Mouse (Mus musculus) adrenal gland, postnatal 10 days (tissue): ENCODE measurements around the gene Psmd14. TPM values are rescaled to one million over a fixed set of nuclear protein-coding genes. Genes with fewer than 3 reads are reported as not detected.

Experiments
- DNase-seq: peaks from one replicate; pipeline ENCODE4 v3.0.0; 2021; ENCODE audit warnings: mixed read lengths
- total RNA-seq, 2 experiments: library from RNA; stranded (reverse); gene quantifications; 2 replicates each; pipeline ENCODE4 v1.2.3; 2021

Gene Psmd14
- total RNA-seq, 2 experiments from 2014 or later = 87.6 to 95.0 TPM

- no peak for DNase-seq
These were observed 47.9 kb downstream of the Psmd14 start for GRCm38 (mm10) chr2:61759234-61759855.

GRCm38 (mm10) chr2:61760044-61760443 is 48.5 kb downstream of the Psmd14 start:
- no peak for DNase-seq

GRCm38 (mm10) chr2:61764470-61765105 is 53.1 kb downstream of the Psmd14 start:
- DNase-seq = no peak

GRCm38 (mm10) chr2:61765526-61765925 is 54.0 kb downstream of the Psmd14 start:
- no peak for DNase-seq

- DNase-seq = no peak
These were observed 69.3 kb downstream of the Psmd14 start for GRCm38 (mm10) chr2:61780794-61781193.

GRCm38 (mm10) chr2:61794960-61795359 is 83.5 kb downstream of the Psmd14 start:
- no peak for DNase-seq

GRCm38 (mm10) chr2:61798048-61798447 is 86.6 kb downstream of the Psmd14 start:
- DNase-seq = no peak

GRCm38 (mm10) chr2:61802656-61803251 is 91.3 kb downstream of the Psmd14 start, which contains the start of gene Tbr1:
Gene Tbr1, plus strand, starts transcription at chr2:61802930.
- DNase-seq = no peak

- no peak for DNase-seq
These were observed 92.2 kb downstream of the Psmd14 start for GRCm38 (mm10) chr2:61803443-61804367.

- DNase-seq = no peak
These were observed 92.9 kb downstream of the Psmd14 start for GRCm38 (mm10) chr2:61804382-61804840.

- no peak for DNase-seq
These were observed 93.5 kb downstream of the Psmd14 start for GRCm38 (mm10) chr2:61804841-61805540.

GRCm38 (mm10) chr2:61805541-61806345 is 94.2 kb downstream of the Psmd14 start:
- DNase-seq = no peak

GRCm38 (mm10) chr2:61806346-61806825 is 94.9 kb downstream of the Psmd14 start:
- no peak for DNase-seq

- no peak for DNase-seq
These were observed 95.7 kb downstream of the Psmd14 start for GRCm38 (mm10) chr2:61807151-61807550.

GRCm38 (mm10) chr2:61807781-61808180 is 96.3 kb downstream of the Psmd14 start:
- DNase-seq = no peak

GRCm38 (mm10) chr2:61808776-61809175 is 97.3 kb downstream of the Psmd14 start:
- DNase-seq = no peak

GRCm38 (mm10) chr2:61809381-61809780 is 97.9 kb downstream of the Psmd14 start:
- DNase-seq = no peak

GRCm38 (mm10) chr2:61810751-61811150 is 99.3 kb downstream of the Psmd14 start:
- no peak for DNase-seq

GRCm38 (mm10) chr2:61811163-61811506 is 99.6 kb downstream of the Psmd14 start:
- no peak for DNase-seq

GRCm38 (mm10) chr2:61811507-61812421 is 100.3 kb downstream of the Psmd14 start:
- peak; percentile 65 for DNase-seq
